Mouse (Mus musculus) MN1 (cell line): ENCODE measurements around the gene Smoc1.

Experiments
- DNase-seq: peaks from one replicate; pipeline ENCODE4 v3.0.0-alpha.2; 2016; ENCODE audit warnings: low spot score

Smoc1 gene

GRCm38 (mm10) chr12:81131114-81131513, 104.5 kb downstream of the Smoc1 start:
- no peak for DNase-seq

- DNase-seq = no peak
Observed at GRCm38 (mm10) chr12:81133055-81133665, 106.6 kb downstream of the Smoc1 start.

GRCm38 (mm10) chr12:81138217-81138616, 111.6 kb downstream of the Smoc1 start:
- DNase-seq = no peak

- no peak for DNase-seq
Observed at GRCm38 (mm10) chr12:81139463-81139862, 112.9 kb downstream of the Smoc1 start.

- DNase-seq = no peak
Observed at GRCm38 (mm10) chr12:81140594-81141328, 114.2 kb downstream of the Smoc1 start.

GRCm38 (mm10) chr12:81141329-81141711, 114.7 kb downstream of the Smoc1 start:
- no peak for DNase-seq

GRCm38 (mm10) chr12:81142231-81142630, 115.6 kb downstream of the Smoc1 start:
- no peak for DNase-seq

- DNase-seq = no peak
Observed at GRCm38 (mm10) chr12:81144201-81144600, 117.6 kb downstream of the Smoc1 start.

GRCm38 (mm10) chr12:81146417-81147180, 120.0 kb downstream of the Smoc1 start:
- DNase-seq = no peak

GRCm38 (mm10) chr12:81147956-81148355, 121.3 kb downstream of the Smoc1 start:
- no peak for DNase-seq

GRCm38 (mm10) chr12:81150917-81151316, 124.3 kb downstream of the Smoc1 start:
- DNase-seq = no peak

- no peak for DNase-seq
Observed at GRCm38 (mm10) chr12:81152082-81152481, 125.5 kb downstream of the Smoc1 start.

GRCm38 (mm10) chr12:81155675-81156074, 129.1 kb downstream of the Smoc1 start:
- DNase-seq = no peak

GRCm38 (mm10) chr12:81156841-81157240, 130.2 kb downstream of the Smoc1 start:
- no peak for DNase-seq

- DNase-seq = no peak
Observed at GRCm38 (mm10) chr12:81159947-81160346, 133.3 kb downstream of the Smoc1 start.

GRCm38 (mm10) chr12:81160425-81160824, 133.8 kb downstream of the Smoc1 start:
- no peak for DNase-seq

GRCm38 (mm10) chr12:81160831-81161230, 134.2 kb downstream of the Smoc1 start:
- DNase-seq = no peak

GRCm38 (mm10) chr12:81161282-81161681, 134.7 kb downstream of the Smoc1 start:
- no peak for DNase-seq

GRCm38 (mm10) chr12:81163131-81163530, 136.5 kb downstream of the Smoc1 start:
- no peak for DNase-seq

GRCm38 (mm10) chr12:81163566-81163965, 137.0 kb downstream of the Smoc1 start:
- DNase-seq = no peak

- DNase-seq = no peak
Observed at GRCm38 (mm10) chr12:81166092-81166491, 139.5 kb downstream of the Smoc1 start.

GRCm38 (mm10) chr12:81166615-81167014, 140.0 kb downstream of the Smoc1 start:
- DNase-seq = no peak

GRCm38 (mm10) chr12:81167142-81167541, 140.5 kb downstream of the Smoc1 start:
- no peak for DNase-seq
